Mouse (Mus musculus) forebrain, embryonic 10.5 days (tissue): ENCODE results near the gene Car10. TPM values are rescaled to one million over a fixed set of nuclear protein-coding genes. Genes with fewer than 3 reads are reported as not detected.

ENCODE experiments used
- DNase-seq: peaks from one replicate; pipeline ENCODE4 v3.0.0-alpha.2; 2017; ENCODE audit warnings: low spot score; ENCODE audit errors: extremely low spot score
- H3K27ac ChIP-seq: fragments of 300-500 bp; sonication (generic); 2 replicates; pipeline ENCODE4 v1.5.1; 2016; ENCODE audit warnings: mild to moderate bottlenecking
- H3K27me3 ChIP-seq: fragments of 300-500 bp; sonication (generic); 2 replicates; pipeline ENCODE4 v1.6.1; 2016; ENCODE audit warnings: mild to moderate bottlenecking; ENCODE audit not compliant: poor library complexity, severe bottlenecking
- H3K36me3 ChIP-seq: fragments of 300-500 bp; sonication (generic); replicated peaks from 2 replicates; pipeline ENCODE4 v1.6.1; 2016; ENCODE audit warnings: mild to moderate bottlenecking, moderate library complexity
- H3K4me1 ChIP-seq: fragments of 300-500 bp; sonication (generic); 2 replicates; pipeline ENCODE4 v1.6.1; 2016
- H3K4me3 ChIP-seq: fragments of 300-500 bp; sonication (generic); 2 replicates; pipeline ENCODE4 v1.5.1; 2016; ENCODE audit warnings: mild to moderate bottlenecking, moderate library complexity
- H3K9me3 ChIP-seq: fragments of 300-500 bp; sonication (generic); 2 replicates; pipeline ENCODE4 v1.6.1; 2016; ENCODE audit warnings: mild to moderate bottlenecking, moderate library complexity
- WGBS: fragments of 180-500 bp; shearing (Covaris S2); methylation state at CpG from one replicate; pipeline ENCODE4 v1.1.7; 2016; 5-methylcytosine and 5-hydroxymethylcytosine counted together
- polyA plus RNA-seq: library from polyadenylated mRNA; unstranded; fragments of >200 nt; fragmentation: Nextera tagmentation; extraction: Ambion mirVana; gene quantifications from 2 replicates; pipeline ENCODE4 v1.2.1, GENCODE M21; 2016

Gene Car10
- polyA plus RNA-seq, 1 experiment from 2014 or later, result 0.41 TPM

- 92% methylated on average over 3 of the region's 3 CpGs for WGBS
Observed at GRCm38 (mm10) chr11:93487913-93488604, 390.2 kb downstream of the Car10 start.

GRCm38 (mm10) chr11:93490211-93490820 lies 392.5 kb downstream of the Car10 start:
- no peak for DNase-seq
- H3K27me3 ChIP-seq, result no peaks in the 10 kb centered on the region
- no peaks in the 10 kb centered on the region for H3K9me3 ChIP-seq
- WGBS, result 85% methylated on average over 11 of the region's 11 CpGs
- no peaks in the 10 kb centered on the region for H3K4me1 ChIP-seq
- H3K27ac ChIP-seq, result no peak overlapping the region
- no peaks in the 10 kb centered on the region for H3K36me3 ChIP-seq
- H3K4me3 ChIP-seq, result no peak overlapping the region

More at GRCm38 (mm10) chr11:93487913-93488604, 390.2 kb downstream of the Car10 start:
- Histone ChIP-seq H3K36me3 (no peaks in the 10 kb centered on the region), H3K4me1 (no peaks in the 10 kb centered on the region), H3K27ac (no peak overlapping the region), H3K9me3 (no peaks in the 10 kb centered on the region), H3K4me3 (no peak overlapping the region), H3K27me3 (no peaks in the 10 kb centered on the region)
- no peak for DNase-seq

- H3K4me1 ChIP-seq, result peaks cover 6% of the 10 kb centered on the region
- DNase-seq, result no peak
- WGBS, result 91% methylated on average over 6 of the region's 6 CpGs
- no peaks in the 10 kb centered on the region for H3K27me3 ChIP-seq
- H3K9me3 ChIP-seq, result no peaks in the 10 kb centered on the region
- no peaks in the 10 kb centered on the region for H3K36me3 ChIP-seq
- no peak overlapping the region for H3K27ac ChIP-seq
- no peak overlapping the region for H3K4me3 ChIP-seq
Observed at GRCm38 (mm10) chr11:93497896-93498295, 400.1 kb downstream of the Car10 start.

GRCm38 (mm10) chr11:93500442-93500841 lies 402.6 kb downstream of the Car10 start:
- WGBS, result 67% methylated on average over 4 of the region's 4 CpGs
- Histone ChIP-seq H3K9me3 (no peaks in the 10 kb centered on the region), H3K4me1 (peaks cover 6% of the 10 kb centered on the region), H3K36me3 (no peaks in the 10 kb centered on the region), H3K27me3 (no peaks in the 10 kb centered on the region), H3K4me3 (no peak overlapping the region), H3K27ac (no peak overlapping the region)
- no peak for DNase-seq

GRCm38 (mm10) chr11:93501671-93502070 lies 403.8 kb downstream of the Car10 start:
- 89% methylated on average over 5 of the region's 5 CpGs for WGBS

GRCm38 (mm10) chr11:93502864-93503263 lies 405.0 kb downstream of the Car10 start:
- Histone ChIP-seq H3K4me1 (peaks cover 6% of the 10 kb centered on the region), H3K27ac (no peak overlapping the region), H3K4me3 (no peak overlapping the region), H3K27me3 (no peaks in the 10 kb centered on the region), H3K36me3 (no peaks in the 10 kb centered on the region), H3K9me3 (no peaks in the 10 kb centered on the region)
- 80% methylated on average over 3 of the region's 3 CpGs for WGBS
- no peak for DNase-seq

More at GRCm38 (mm10) chr11:93501671-93502070, 403.8 kb downstream of the Car10 start:
- Histone ChIP-seq H3K9me3 (no peaks in the 10 kb centered on the region), H3K4me1 (peaks cover 6% of the 10 kb centered on the region), H3K36me3 (no peaks in the 10 kb centered on the region), H3K27me3 (no peaks in the 10 kb centered on the region), H3K27ac (no peak overlapping the region), H3K4me3 (no peak overlapping the region)
- no peak for DNase-seq

- H3K4me1 ChIP-seq, result peaks cover 6% of the 10 kb centered on the region
- no peak overlapping the region for H3K27ac ChIP-seq
- H3K36me3 ChIP-seq, result no peaks in the 10 kb centered on the region
- 28% methylated on average over 2 of the region's 2 CpGs for WGBS
- H3K9me3 ChIP-seq, result no peaks in the 10 kb centered on the region
- DNase-seq, result no peak
- H3K27me3 ChIP-seq, result no peaks in the 10 kb centered on the region
- no peak overlapping the region for H3K4me3 ChIP-seq
Observed at GRCm38 (mm10) chr11:93503469-93503868, 405.6 kb downstream of the Car10 start.

- no peaks in the 10 kb centered on the region for H3K9me3 ChIP-seq
- no peaks in the 10 kb centered on the region for H3K36me3 ChIP-seq
- 78% methylated on average over 11 of the region's 11 CpGs for WGBS
- H3K27ac ChIP-seq, result no peak overlapping the region
- H3K4me3 ChIP-seq, result no peak overlapping the region
- H3K4me1 ChIP-seq, result no peaks in the 10 kb centered on the region
- DNase-seq, result no peak
- H3K27me3 ChIP-seq, result no peaks in the 10 kb centered on the region
Observed at GRCm38 (mm10) chr11:93509527-93510235, 411.9 kb downstream of the Car10 start.

GRCm38 (mm10) chr11:93512843-93513242 lies 415.0 kb downstream of the Car10 start:
- DNase-seq, result no peak
- Histone ChIP-seq H3K4me1 (no peaks in the 10 kb centered on the region), H3K4me3 (no peak overlapping the region), H3K36me3 (no peaks in the 10 kb centered on the region), H3K27ac (no peak overlapping the region), H3K9me3 (no peaks in the 10 kb centered on the region), H3K27me3 (no peaks in the 10 kb centered on the region)
- 81% methylated on average over 2 of the region's 2 CpGs for WGBS

- no peaks in the 10 kb centered on the region for H3K9me3 ChIP-seq
- H3K4me1 ChIP-seq, result no peaks in the 10 kb centered on the region
- H3K27me3 ChIP-seq, result no peaks in the 10 kb centered on the region
- 13% methylated on average over 2 of the region's 2 CpGs for WGBS
- H3K27ac ChIP-seq, result no peak overlapping the region
- no peaks in the 10 kb centered on the region for H3K36me3 ChIP-seq
- no peak overlapping the region for H3K4me3 ChIP-seq
- no peak for DNase-seq
Observed at GRCm38 (mm10) chr11:93514396-93514795, 416.6 kb downstream of the Car10 start.

- Histone ChIP-seq H3K27ac (no peak overlapping the region), H3K27me3 (no peaks in the 10 kb centered on the region), H3K4me3 (no peak overlapping the region), H3K4me1 (no peaks in the 10 kb centered on the region), H3K9me3 (no peaks in the 10 kb centered on the region), H3K36me3 (no peaks in the 10 kb centered on the region)
- no peak for DNase-seq
- 89% methylated on average over 6 of the region's 6 CpGs for WGBS
Observed at GRCm38 (mm10) chr11:93515566-93515965, 417.7 kb downstream of the Car10 start.

- WGBS, result 90% methylated on average over 9 of the region's 9 CpGs
- H3K4me3 ChIP-seq, result no peak overlapping the region
- H3K9me3 ChIP-seq, result no peaks in the 10 kb centered on the region
- no peak for DNase-seq
- H3K27me3 ChIP-seq, result no peaks in the 10 kb centered on the region
- H3K36me3 ChIP-seq, result no peaks in the 10 kb centered on the region
- no peaks in the 10 kb centered on the region for H3K4me1 ChIP-seq
- no peak overlapping the region for H3K27ac ChIP-seq
Observed at GRCm38 (mm10) chr11:93516216-93516615, 418.4 kb downstream of the Car10 start.

GRCm38 (mm10) chr11:93516946-93517345 lies 419.1 kb downstream of the Car10 start:
- WGBS, result 88% methylated on average over 2 of the region's 2 CpGs
- DNase-seq, result no peak
- no peak overlapping the region for H3K4me3 ChIP-seq
- no peaks in the 10 kb centered on the region for H3K4me1 ChIP-seq
- H3K27me3 ChIP-seq, result no peaks in the 10 kb centered on the region
- no peak overlapping the region for H3K27ac ChIP-seq
- H3K36me3 ChIP-seq, result no peaks in the 10 kb centered on the region
- no peaks in the 10 kb centered on the region for H3K9me3 ChIP-seq
